Mouse (Mus musculus): ENCODE results near the gene Suclg2. TPM values are rescaled to one million over a fixed set of nuclear protein-coding genes. Genes with fewer than 3 reads are reported as not detected.

Suclg2 gene
- polyA plus RNA-seq, 2 experiments, result 30.7 to 48.9 TPM

DNA sequence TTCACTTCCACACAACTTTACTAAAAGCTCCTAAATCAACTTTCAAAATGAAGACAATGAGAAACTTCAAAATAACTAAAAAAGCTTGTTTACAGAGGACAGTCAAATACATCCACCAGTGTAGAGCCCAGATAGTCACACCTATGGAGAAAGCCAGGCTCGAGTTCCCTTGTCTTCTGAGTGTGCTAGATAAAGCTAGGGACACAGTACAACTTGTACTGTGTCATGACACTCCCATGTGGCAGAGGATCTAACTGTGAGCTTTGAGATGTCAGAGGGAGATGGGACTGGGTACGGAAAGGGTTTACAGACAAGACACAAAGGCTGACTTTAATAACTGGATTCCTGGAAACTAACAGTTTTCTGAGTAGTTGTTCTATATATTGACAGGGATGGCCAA lies 122.7 kb downstream of the Suclg2 start:
- DNase-seq (ENCODE audit: low spot score) (no peak), ATAC-seq (ENCODE audit: low FRiP score, low read depth) (no peak)
- Histone ChIP-seq H3K36me3 (ENCODE audit: control insufficient read depth, insufficient read depth, low read length) (no peaks in the 10 kb centered on the region), H3K27ac (replicated peaks; ENCODE audit: low read depth, low read length) (no peak overlapping the region), H3K4me3 (replicated peaks; ENCODE audit: low read length) (no peak overlapping the region), H3K9ac (ENCODE audit: low read depth, low read length, severe bottlenecking) (no peak overlapping the region), H3K4me2 (replicated peaks; ENCODE audit: low read depth, low read length, severe bottlenecking) (no peak overlapping the region), H3K4me1 (ENCODE audit: control insufficient read depth, insufficient read depth, low read length) (no peaks in the 10 kb centered on the region), H3K27me3 (ENCODE audit: control insufficient read depth, insufficient read depth, low read length) (no peaks in the 10 kb centered on the region), H3K9me3 (ENCODE audit: control insufficient read depth, low read length) (no peaks in the 10 kb centered on the region)
- 85% methylated on average over 2 of the region's 2 CpGs for WGBS
- TF ChIP-seq POLR2A (IDR thresholded peaks at IDR 0.05; ENCODE audit: borderline replicate concordance, extremely low read depth, insufficient read depth, insufficient read length), result no peak

DNA sequence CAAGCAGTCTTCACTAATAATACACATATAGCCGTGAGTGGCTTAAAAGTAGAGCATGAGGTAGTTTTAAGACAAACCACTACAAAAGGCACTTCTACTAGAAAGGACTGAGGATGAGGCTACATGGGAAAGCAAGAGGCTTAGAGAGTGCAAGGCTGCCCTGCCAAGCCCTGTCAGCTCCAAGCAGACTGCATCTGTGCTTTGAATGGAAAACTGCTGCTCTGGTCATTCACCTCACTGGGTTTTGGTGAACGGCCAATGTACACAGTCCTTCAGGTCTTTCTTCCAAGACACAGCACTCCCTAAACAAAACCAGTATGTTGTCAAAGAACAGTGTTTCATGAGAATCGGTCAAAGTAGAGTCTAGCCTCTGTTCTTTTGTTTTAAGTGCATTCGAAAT lies 124.4 kb downstream of the Suclg2 start:
- TF ChIP-seq POLR2A (IDR thresholded peaks at IDR 0.05; ENCODE audit: borderline replicate concordance, extremely low read depth, insufficient read depth, insufficient read length), result no peak
- Histone ChIP-seq H3K4me2 (replicated peaks; ENCODE audit: low read depth, low read length, severe bottlenecking) (no peak overlapping the region), H3K27ac (replicated peaks; ENCODE audit: low read depth, low read length) (no peak overlapping the region), H3K4me1 (ENCODE audit: control insufficient read depth, insufficient read depth, low read length) (no peaks in the 10 kb centered on the region), H3K36me3 (ENCODE audit: control insufficient read depth, insufficient read depth, low read length) (no peaks in the 10 kb centered on the region), H3K4me3 (replicated peaks; ENCODE audit: low read length) (no peak overlapping the region), H3K27me3 (ENCODE audit: control insufficient read depth, insufficient read depth, low read length) (no peaks in the 10 kb centered on the region), H3K9me3 (ENCODE audit: control insufficient read depth, low read length) (no peaks in the 10 kb centered on the region), H3K9ac (ENCODE audit: low read depth, low read length, severe bottlenecking) (no peak overlapping the region)
- no peak for ATAC-seq (ENCODE audit: low FRiP score, low read depth)
- WGBS, result 89% methylated on average over 4 of the region's 4 CpGs
- DNase-seq (ENCODE audit: low spot score), result no peak

GRCm38 (mm10) chr6:95592396-95592795 lies 126.2 kb downstream of the Suclg2 start:
- no peaks in the 10 kb centered on the region for H3K27me3 ChIP-seq (ENCODE audit: control insufficient read depth, insufficient read depth, low read length)
- no peaks in the 10 kb centered on the region for H3K9me3 ChIP-seq (ENCODE audit: control insufficient read depth, low read length)
- no peak overlapping the region for H3K27ac ChIP-seq (replicated peaks; ENCODE audit: low read depth, low read length)
- 91% methylated on average over 6 of the region's 6 CpGs for WGBS
- H3K4me3 ChIP-seq (replicated peaks; ENCODE audit: low read length), result no peak overlapping the region
- no peak for TF ChIP-seq POLR2A (IDR thresholded peaks at IDR 0.05; ENCODE audit: borderline replicate concordance, extremely low read depth, insufficient read depth, insufficient read length)
- H3K36me3 ChIP-seq (ENCODE audit: control insufficient read depth, insufficient read depth, low read length), result no peaks in the 10 kb centered on the region
- H3K4me2 ChIP-seq (replicated peaks; ENCODE audit: low read depth, low read length, severe bottlenecking), result no peak overlapping the region
- DNase-seq (ENCODE audit: low spot score) (no peak), ATAC-seq (ENCODE audit: low FRiP score, low read depth) (no peak)
- no peak overlapping the region for H3K9ac ChIP-seq (ENCODE audit: low read depth, low read length, severe bottlenecking)
- no peaks in the 10 kb centered on the region for H3K4me1 ChIP-seq (ENCODE audit: control insufficient read depth, insufficient read depth, low read length)

GRCm38 (mm10) chr6:95590463-95590862 lies 128.1 kb downstream of the Suclg2 start:
- ATAC-seq (ENCODE audit: low FRiP score, low read depth) (no peak), DNase-seq (ENCODE audit: low spot score) (no peak)
- Histone ChIP-seq H3K4me2 (replicated peaks; ENCODE audit: low read depth, low read length, severe bottlenecking) (no peak overlapping the region), H3K9me3 (ENCODE audit: control insufficient read depth, low read length) (no peaks in the 10 kb centered on the region), H3K27me3 (ENCODE audit: control insufficient read depth, insufficient read depth, low read length) (no peaks in the 10 kb centered on the region), H3K4me3 (replicated peaks; ENCODE audit: low read length) (no peak overlapping the region), H3K9ac (ENCODE audit: low read depth, low read length, severe bottlenecking) (no peak overlapping the region), H3K36me3 (ENCODE audit: control insufficient read depth, insufficient read depth, low read length) (no peaks in the 10 kb centered on the region), H3K4me1 (ENCODE audit: control insufficient read depth, insufficient read depth, low read length) (no peaks in the 10 kb centered on the region), H3K27ac (replicated peaks; ENCODE audit: low read depth, low read length) (no peak overlapping the region)
- WGBS, result 62% methylated on average over 4 of the region's 4 CpGs
- TF ChIP-seq POLR2A (IDR thresholded peaks at IDR 0.05; ENCODE audit: borderline replicate concordance, extremely low read depth, insufficient read depth, insufficient read length), result no peak

DNA sequence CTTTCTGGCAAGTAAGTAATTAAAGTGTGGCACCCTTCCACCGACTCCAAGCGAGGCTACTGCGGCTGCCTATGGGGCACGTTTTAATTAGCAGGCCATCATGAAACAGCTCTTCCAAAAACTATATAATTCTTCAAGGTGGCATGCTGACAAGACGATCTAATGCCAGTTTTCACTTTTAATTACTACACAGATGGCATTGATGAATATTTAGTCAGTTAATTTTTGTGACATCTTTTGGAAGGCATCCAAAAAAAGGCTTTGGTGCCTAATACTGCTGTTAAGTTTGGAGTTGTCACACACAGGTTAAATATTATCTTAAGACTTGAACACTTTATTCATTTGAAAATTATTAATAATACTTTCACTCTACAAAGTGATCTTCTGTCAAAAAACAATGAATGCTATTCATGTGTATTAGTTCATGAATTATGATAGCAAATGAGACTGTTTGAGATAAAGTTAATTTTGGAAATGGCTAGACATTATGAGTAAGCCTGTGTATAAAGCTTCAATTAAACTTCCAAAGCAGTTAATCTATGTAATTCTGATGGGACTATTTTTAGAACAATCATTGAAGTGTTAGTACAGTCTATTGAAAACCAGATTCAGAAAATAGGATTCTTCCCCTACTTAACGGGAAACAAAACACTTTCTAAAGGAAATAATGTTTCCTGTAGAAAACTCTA lies 131.3 kb downstream of the Suclg2 start:
- no peak for TF ChIP-seq POLR2A (IDR thresholded peaks at IDR 0.05; ENCODE audit: borderline replicate concordance, extremely low read depth, insufficient read depth, insufficient read length)
- H3K27ac ChIP-seq (replicated peaks; ENCODE audit: low read depth, low read length), result no peak overlapping the region
- 48% methylated on average over 6 of the region's 6 CpGs for WGBS
- no peaks in the 10 kb centered on the region for H3K27me3 ChIP-seq (ENCODE audit: control insufficient read depth, insufficient read depth, low read length)
- no peak overlapping the region for H3K4me2 ChIP-seq (replicated peaks; ENCODE audit: low read depth, low read length, severe bottlenecking)
- no peaks in the 10 kb centered on the region for H3K4me1 ChIP-seq (ENCODE audit: control insufficient read depth, insufficient read depth, low read length)
- DNase-seq (ENCODE audit: low spot score) (no peak), ATAC-seq (ENCODE audit: low FRiP score, low read depth) (no peak)
- H3K4me3 ChIP-seq (replicated peaks; ENCODE audit: low read length), result no peak overlapping the region
- H3K36me3 ChIP-seq (ENCODE audit: control insufficient read depth, insufficient read depth, low read length), result no peaks in the 10 kb centered on the region
- no peaks in the 10 kb centered on the region; the same call in 1 of the 2 replicates for H3K9me3 ChIP-seq (ENCODE audit: control insufficient read depth, low read length)
- H3K9ac ChIP-seq (ENCODE audit: low read depth, low read length, severe bottlenecking), result no peak overlapping the region
